Mouse (Mus musculus) frontal cortex, adult (tissue): Measurements from ENCODE around the gene Srp9.
"Not testable (repeated sequence)": the region's sequence is repeated elsewhere in the genome, so short reads cannot be mapped to it uniquely, and the experiment has no call there.

ENCODE experiments used
- ATAC-seq: cut with Nextera tagmentation; 2 replicates; pipeline ENCODE4 v1.9.2; 2017; ENCODE audit warnings: mild to moderate bottlenecking, moderate library complexity, mixed read lengths; ENCODE audit not compliant: low TSS enrichment

Srp9 gene

GRCm38 (mm10) chr1:182145546-182145945 is 21.0 kb downstream of the Srp9 start:
- ATAC-seq = no peak

DNA sequence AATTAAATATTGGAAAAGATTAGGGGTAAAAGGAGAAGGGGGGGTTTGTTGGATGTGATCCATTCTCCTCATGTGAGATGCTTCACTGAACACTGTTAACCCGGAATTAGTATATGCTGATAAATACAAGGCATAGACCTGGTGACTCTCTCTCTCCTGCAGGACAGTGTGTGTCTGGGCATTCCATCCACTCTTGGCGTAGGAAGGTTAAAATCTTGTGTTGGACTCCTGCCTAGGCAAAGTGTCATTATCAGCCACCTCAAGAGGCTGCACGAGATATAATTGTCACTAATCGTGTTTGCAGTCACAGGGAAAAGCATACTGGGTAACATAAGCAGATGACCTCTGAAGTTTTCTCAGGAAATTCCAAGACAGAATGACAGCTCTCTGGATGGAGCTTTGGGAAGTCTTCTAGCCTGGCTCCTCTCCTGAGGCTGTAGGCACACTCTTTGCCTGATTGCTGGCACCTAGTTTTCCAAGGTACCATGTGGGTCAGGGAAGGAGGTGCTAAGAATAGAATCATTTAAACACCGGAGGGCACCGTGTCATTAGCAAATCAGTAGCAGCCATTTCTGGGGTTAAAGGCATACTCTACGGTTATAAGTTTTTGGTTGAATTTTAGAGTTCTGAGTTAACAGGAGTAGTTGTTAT is 24.5 kb downstream of the Srp9 start:
- no peak for ATAC-seq

DNA sequence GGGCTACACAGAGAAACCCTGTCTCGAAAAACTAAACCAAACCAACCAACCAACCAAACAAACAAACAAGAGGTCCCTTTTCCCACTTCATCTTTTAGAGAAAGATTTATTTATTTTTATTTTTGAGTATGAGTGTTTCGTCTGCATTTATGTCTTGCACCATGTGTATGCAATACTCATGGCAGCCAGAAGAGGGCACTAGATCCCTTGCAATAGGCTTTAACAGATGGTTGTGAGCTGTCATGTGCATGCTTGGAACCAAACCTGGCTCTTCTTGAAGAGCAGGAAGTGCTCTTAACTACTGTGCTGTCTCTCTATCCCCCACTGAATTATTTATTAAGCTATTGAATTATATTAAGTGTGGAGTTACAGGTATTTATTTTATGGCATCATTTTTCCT is 25.4 kb downstream of the Srp9 start:
- ATAC-seq = no peak

DNA sequence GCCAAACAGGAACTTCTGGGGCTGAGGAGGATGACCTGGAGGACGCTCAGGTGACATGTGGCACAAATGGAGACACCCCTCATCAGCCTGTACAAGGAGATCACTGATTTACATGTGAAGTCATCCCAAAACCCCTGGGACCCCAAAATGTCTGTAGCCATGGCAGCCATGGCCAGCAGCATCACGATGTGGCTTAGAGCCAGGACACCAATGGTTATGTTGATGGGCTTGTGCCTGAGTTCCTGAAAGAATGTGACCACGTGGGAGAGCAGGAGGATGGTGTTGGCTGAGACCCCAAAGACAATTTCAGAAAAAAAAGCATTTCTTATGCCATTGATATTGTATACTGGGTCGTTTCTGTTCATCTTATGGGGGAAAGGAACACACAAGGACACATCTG is 33.2 kb downstream of the Srp9 start:
- no peak for ATAC-seq

DNA sequence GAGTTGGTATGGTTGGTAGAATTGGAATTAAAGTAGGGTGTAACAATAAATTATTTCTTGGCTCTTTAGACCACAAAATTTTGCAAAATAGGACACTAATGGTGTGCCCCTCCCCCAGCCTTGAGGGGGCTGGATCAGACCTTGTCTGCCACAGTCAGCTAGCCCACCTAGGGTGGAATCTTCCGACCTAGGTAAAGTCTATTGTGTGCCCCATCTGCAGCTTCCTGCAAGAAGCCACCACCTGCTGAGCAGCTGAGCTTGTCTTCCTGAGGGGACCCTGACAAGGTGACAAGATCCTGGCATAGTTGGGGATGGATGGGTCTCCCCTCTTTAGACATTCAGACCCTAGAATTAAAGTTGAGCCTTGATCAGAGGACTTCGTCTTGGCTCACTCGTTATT is 35.0 kb downstream of the Srp9 start:
- ATAC-seq = no peak

GRCm38 (mm10) chr1:182162951-182163350 is 38.4 kb downstream of the Srp9 start:
- no peak for ATAC-seq

DNA sequence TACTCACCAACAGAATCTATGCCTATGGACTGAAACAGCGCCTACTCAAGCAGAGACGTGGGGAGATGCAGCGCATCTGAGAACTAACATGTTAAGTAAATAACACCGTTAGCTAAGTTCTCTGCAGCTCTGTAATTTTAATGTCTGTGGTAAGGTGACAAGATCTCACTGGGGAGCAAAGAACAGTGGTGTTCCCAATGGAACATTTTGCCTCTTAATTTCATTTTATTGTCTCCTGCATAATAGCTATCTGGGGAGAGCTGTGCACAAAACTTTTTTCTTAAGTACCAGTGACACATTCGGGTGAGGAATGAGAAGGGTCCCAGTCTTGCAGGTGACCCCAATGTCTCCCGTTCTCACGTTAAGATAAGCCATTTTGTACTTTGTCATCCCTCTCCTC is 39.8 kb downstream of the Srp9 start, which contains the start of gene Vmn1r1:
Gene Vmn1r1, minus strand, starts transcription at position 101 of the 400 bp plus-strand sequence.
- ATAC-seq = no peak

- ATAC-seq = not testable (repeated sequence)
Measured at GRCm38 (mm10) chr1:182170206-182170605, 45.7 kb downstream of the Srp9 start.

- not testable (repeated sequence) for ATAC-seq
Measured at GRCm38 (mm10) chr1:182176985-182177384, 52.4 kb downstream of the Srp9 start.

DNA sequence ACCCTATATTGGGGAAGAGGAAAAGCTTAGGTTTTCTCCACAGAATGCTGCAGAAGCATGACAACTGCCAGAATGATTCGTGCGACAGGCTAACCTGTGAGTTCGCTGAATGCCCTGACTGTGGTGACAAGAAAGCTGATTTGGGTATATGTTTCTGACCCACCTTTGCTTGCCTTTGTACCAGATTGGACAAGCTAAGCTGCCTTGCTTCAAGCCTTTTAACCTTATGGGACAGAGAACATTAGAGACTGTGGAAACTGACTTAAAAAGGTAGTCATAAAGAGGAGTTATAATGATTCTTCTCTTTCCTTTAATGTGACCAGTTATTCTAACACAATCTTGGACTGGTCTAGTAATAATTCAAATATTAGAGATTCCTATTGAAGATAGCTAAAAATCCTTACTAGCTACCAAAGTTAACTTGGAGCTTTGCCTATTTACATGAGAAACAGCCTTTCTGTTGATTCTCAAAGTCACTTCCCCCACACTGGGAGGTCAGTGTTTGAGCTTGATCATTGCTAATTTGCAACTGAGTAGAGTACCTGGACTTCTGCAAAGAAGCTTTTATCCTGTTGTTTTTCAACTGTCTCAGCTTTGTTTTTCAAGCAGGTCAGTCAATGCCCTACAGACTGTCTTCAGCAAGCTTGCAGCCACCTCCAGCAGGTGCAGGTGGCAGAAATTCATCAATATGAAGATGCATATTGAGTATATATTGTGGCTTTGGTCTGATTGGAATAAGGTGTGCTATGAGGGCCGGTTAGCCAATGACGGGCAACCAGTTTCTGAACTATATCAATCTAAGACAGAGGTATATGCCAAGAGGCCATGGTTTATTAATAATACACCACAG is 57.1 kb downstream of the Srp9 start:
- ATAC-seq = no peak
